Mouse (Mus musculus) heart, postnatal 25 days (tissue): ENCODE data around the gene Npb. TPM values are rescaled to one million over a fixed set of nuclear protein-coding genes. Genes with fewer than 3 reads are reported as not detected.
"Not testable (repeated sequence)": the region's sequence is repeated elsewhere in the genome, so short reads cannot be mapped to it uniquely, and the experiment has no call there.

Experiments used
- DNase-seq: peaks from one replicate; pipeline ENCODE4 v3.0.0; 2022; ENCODE audit warnings: low spot score
- intact Hi-C: fragments of 180-260 bp; cut with DNase I; formaldehyde crosslinking; loops from one replicate; pipeline ENCODE4 v1.15.1; 2025
- total RNA-seq, 2 experiments: library from RNA; stranded (reverse); gene quantifications; 2 replicates each; pipeline ENCODE4 v1.2.3; 2021

Gene Npb
- not detected for total RNA-seq

DNA sequence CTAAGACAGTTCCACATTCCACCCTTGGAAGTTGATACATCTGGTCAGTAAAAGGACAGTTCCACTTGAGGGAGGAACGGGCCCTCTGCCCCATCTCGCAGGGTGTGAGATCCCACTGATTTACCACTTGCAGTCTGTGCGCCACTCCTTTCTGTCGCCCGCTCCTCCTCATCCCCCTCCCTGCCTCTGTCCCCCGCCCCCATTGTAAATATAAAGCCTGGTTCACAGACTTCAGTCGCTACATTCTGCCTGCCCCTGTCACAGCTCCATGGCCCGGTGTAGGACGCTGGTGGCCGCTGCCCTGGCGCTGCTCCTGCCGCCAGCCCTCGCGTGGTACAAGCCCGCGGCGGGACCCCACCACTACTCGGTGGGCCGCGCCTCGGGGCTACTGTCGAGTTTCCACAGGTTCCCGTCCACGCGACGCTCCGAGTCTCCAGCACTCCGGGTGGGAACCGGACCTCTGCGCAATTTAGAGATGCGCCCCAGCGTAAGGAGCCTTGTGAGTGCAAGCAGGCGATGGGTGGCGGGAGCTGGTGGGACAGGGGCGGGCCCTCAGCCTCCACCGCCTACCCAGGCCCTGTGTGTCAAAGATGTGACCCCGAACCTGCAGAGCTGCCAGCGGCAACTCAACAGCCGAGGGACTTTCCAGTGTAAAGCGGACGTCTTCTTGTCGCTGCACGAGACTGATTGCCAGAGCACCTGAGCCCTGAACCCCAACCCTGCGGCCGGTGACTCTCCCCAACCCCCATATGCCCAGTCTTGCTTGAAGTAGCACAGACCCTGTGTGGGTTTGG lies at the start of gene Npb:
Npb (plus strand) TSS at position 237 of the 794 bp plus-strand sequence.
- intact Hi-C loops = no loop called here
- DNase-seq = no peak

DNA sequence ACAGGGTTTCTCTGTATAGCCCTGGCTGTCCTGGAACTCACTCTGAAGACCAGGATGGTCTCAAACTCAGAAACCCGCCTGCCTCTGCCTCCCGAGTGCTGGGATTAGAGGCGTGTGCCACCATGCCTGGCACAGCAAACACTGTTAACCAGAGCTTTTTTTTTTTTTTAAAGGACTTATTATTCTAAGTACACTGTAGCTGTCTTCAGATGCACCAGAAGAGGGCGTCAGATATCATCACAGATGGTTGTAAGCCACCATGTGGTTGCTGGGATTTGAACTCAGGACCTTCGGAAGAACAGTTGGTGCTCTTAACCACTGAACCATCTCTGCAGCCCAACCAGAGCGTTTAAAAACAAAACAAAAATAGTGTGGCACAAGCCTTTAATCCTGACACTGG lies 49.4 kb upstream of the Npb start:
- DNase-seq, intact Hi-C loops: not testable (repeated sequence)

DNA sequence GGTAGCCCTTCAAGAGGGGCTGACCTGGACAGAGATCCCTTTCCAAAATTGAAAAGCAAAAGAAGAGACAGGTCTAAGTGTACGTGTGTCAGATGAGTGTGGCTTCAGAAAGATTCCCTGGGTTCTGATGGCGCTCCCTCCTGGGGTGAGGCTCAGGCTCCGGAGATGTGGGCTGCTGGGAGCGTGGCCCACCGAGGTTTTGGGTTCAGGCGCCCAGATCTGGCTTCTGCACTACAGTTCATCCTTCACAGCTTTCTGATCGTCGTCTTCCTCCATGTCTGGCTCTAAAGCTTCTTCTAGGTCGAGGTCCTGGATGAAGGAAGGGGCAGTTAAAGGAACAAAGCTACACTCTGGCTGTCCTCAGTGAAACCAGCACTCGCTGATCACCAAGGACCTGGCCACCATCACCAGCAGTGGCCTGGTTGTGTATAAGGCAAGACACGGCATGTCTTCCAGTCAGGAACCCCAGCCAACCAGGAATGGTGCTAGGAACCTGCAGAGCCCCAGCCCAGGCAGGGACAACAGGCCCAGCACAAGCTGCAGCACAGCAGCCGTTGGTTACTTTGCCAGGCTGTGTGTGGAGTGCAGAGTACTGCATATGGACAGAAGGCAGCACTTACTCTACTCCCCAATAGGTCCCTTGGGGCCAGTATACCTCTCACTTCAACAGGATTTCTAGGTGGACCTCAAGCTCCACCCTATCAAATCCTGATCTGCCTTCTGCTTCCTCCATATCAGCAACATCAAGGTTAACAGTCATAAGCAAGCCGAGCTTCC lies 47.1 kb upstream of the Npb start:
- intact Hi-C loops = no loop called here
- DNase-seq = no peak

DNA sequence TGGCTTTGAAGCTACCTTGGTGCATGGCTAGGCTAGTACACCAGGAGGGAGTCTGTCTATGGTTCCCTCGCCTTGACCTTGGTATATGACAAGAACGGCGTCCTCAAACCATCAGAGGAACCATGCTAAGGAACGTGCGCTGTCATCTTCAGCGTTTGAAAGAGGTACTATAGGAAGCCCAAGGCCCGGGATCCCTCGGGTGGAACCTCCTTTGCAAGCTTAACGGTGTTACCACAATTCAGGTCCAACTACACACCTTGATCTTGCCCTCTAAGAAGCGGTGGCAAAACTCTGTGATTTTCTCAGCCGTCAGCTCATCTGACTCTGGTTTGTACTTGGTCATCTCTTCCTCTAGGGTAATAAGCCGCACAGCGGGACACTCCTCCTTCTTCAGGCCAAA lies 45.3 kb upstream of the Npb start:
- no peak for DNase-seq
- intact Hi-C loops = no loop called here

DNA sequence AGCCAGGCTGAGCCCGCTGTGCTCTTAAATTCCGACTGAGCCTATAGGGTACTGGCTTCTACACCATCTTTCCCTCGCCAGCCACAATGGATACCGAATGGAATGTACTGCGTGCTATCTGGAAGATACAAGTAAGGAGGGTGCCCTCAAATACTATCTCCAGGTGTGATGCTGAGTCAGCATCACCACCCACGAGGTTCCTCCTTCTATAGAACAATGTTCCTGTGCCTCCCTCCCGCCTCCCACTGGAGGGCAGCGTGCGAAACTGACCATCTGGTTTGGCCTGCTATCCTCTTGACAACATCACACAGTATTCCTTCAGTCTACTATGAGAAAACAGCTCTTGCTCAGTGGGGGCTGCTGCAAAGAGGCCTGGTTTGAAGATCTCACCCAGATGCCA lies 43.2 kb upstream of the Npb start:
- no peak for DNase-seq
- intact Hi-C loops = no loop called here

DNA sequence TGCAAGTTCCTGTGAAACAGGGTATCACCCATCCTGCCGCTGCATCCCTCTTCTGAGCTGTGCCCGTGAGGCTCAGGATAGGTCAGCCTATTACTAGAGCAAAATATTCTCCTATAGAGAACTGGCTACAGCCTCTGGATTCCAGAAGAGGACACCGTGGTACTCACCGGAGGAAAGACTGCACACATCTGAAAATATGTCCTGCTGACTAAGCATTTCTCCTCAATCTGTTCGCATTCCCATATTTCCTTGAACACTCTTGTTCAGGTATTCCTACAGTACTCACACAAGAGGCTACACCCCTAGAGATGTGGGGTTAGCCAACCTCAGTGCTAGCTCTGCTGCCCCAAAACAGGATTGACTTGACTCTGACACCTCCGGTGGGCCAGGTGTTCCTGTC lies 40.0 kb upstream of the Npb start:
- intact Hi-C loops = no loop called here
- no peak for DNase-seq

DNA sequence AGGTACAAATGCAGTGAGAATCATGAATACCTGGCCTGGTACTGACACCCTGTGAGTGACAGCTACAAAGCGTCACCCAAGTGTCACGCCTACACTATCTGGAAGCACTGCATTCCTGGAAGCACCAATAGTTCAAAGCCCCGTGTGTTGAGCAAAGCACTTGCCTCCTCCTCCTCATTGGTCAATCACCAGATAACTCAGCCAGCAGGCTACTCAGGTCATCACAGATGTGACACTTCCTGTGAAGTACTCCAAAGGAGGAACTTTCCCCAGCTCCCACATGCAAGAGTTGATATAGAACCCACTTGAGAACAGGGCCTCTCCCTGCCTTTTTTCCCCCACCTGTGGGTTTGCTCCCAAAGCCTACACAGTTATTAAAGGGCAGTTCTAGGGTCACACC lies 37.2 kb upstream of the Npb start:
- no peak for DNase-seq
- intact Hi-C loops = no loop called here

DNA sequence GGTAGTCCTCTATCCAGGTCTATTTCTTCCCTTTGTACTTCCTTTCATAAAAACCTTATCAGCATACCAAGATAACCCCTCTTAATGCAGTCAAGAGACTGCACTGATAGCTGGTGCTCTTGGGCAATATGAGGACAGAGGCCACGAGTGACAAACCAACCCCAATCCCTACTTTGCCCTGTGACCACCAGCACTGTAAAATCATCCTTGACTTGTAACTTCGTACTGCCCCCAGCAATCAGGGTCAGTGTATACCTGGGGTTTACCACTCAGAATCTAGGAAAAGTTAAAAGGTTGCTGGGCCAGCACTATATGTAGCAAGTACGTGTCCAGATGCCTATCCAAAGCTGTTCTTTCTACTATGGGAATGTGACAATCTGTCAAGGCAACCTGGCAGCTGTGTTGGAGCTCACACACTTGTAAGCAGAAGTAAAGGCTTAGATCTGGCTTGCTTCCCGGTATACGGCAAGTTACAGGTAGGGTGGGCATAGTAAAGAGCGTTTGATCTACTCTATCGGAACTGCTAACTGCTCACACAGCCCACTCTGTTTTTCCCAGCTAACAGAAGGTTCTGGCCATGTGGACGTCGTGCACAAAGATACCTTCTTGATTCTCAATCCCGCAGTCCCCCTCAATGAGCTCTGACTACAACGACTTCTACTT lies 36.4 kb upstream of the Npb start:
- no peak for DNase-seq

DNA sequence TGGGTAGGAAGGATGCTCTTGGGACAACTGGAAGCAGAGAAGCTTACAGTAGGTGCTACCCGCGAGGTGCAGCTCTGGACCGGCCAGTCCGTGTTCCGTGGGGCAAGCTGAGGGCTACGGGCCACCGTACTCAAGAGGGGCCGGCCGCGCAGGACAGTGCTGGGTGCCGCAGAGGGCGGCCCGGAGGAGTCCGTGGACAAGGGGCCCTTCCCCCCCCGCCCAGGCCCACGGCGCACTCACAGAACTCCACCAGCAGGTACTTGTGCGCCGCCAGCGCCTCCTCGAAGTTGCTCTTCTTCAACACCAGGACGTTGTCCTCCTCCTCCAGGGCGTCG lies 35.9 kb upstream of the Npb start:
- no peak for DNase-seq
- intact Hi-C loops = loop anchor here (1.0 kb wide), 1 partner anchor 23 kb away; the partner anchor contains the start of gene Mcrip1

More for the DNA sequence above, 36.4 kb upstream of the Npb start:
- intact Hi-C loops = loop anchor here (1.0 kb wide), 1 partner anchor 23 kb away; the partner anchor contains the start of gene Mcrip1

DNA sequence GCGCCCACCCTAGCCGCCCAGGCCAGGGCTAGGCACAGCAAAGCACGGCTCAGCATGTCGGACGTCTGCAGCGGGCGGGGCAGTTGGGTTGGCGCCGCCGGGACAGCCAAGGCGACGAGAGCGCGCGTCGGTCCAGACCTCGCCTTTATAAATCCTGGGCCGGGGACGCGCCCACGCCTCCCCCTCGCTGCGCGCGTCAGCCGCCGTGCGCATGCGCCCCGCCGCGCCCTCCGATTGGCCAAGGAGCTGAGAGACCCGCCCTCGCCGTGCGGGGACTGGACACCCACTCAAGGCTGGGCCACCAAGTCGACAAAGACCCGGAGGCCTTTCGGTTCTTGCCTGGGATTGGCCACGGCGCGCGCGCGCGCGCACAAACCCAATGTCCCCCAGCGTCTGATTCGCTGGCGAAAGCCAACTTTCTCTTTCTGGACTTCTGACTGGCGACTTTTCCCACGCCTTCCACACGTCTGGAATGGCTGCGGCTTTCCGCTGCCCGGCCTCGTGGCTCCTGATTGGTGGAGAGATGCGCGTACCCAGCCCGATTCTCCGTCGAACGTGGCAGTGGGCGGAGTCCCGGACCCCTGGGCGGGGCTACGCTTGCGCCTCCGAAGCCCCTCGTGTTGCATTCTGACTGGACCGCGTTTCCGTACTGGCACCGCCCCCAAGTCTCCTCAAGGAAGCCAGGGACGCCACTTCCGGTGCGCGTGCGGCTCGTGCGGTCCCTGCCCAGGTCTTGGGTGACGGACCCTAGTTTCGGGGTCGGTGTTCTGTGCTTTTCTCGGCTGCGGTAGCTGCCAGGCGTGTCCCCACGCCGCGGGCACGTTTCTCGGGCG lies 35.3 kb upstream of the Npb start, which contains the start of gene P4hb:
P4hb (minus strand) TSS at position 502 of the 833 bp plus-strand sequence.
- peak; percentile 100 for DNase-seq
- intact Hi-C loops = loop anchor here (1.0 kb wide), 1 partner anchor 24 kb away; the partner anchor contains the start of gene Mcrip1

DNA sequence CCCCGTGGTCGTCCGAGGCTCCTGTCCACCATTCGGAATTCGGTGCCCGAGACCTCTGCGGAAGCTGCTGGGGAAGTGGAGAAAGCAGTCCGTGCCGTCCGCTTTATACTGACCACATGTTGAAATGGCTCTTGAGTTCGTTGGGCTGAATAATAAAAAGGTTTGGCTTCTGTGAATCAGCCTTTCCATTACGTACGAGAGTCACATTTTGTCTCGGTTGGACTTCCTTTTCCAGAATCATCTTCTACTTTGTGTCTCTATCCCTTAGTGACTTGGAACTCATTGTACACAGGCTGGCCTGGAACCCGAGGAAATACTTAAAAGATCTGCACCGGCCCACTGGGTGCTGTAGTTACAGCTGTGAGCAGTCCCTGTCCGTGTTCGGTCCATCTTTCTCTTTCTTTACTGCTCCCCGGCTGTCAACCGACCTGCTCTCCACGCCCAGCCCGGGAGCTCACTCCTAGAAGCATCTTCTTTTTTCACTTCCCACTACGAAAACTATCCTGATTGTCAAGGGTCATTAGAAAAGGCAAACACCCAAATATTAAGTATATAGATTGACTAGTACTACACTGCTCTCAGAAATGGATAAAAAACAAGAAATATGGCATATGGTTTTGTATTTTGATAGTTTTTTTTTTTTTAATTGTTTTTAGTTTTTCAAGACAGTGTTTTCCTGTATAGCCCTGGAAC lies 34.5 kb upstream of the Npb start:
- intact Hi-C loops = no loop called here

DNA sequence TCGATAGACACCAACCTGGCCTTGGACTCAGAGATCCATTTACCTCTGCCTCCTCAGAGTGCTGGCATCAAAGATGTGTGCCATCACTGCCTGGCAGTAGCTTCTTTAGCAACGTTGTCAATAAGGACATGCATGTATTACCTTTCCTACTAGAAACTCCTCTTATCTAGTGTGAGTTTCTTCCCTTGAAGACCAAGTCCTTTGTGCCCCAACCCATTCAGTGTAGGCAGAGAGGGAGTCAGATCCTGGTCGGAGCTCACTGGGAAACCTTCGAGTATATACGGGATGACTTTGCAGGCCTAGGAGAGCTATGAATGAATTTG lies 34.0 kb upstream of the Npb start:
- no peak for DNase-seq
- intact Hi-C loops = no loop called here

More for the DNA sequence above, 34.5 kb upstream of the Npb start:
- no peak for DNase-seq

DNA sequence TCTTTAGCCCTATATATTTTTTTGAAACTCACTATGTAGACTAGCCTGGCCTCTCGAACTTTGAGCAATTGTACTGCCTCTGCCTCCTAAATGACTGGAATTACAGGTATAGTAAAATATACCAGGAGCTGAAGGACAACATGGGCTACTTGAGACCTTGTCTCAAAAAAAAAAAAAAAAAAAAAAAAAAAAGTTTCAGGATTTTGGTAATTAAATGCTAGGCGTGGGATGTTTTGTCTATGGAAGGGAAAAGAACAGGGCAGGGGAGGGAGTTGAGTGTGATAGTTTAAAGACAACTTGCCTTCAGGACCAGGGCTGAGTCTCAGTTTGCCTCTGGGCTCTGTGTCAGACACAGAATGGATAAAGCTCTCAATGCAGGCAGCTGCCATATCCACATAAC lies 33.2 kb upstream of the Npb start:
- intact Hi-C loops = no loop called here
- no peak for DNase-seq

DNA sequence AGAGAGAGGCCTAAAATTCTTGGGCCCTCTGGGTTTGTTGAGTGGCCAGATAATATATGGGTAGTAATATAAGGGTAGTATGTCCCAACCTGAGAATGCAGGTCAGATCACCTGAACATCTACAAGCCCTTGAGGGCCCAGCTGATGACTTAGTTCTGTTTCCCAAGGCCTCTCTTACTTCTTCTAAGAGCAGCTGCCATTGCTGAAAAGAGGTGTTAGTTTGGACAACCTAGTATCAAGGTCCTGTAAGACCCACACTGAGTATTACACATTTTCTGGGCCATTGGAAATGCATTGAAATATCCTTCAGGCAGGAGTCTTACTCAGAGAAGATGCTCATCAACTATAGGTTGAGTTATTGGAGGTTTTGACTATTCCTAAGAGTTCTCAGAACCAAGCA lies 32.3 kb upstream of the Npb start:
- intact Hi-C loops = loop anchor here (2.0 kb wide), 1 partner anchor 59 kb away; no protein-coding TSS in a partner anchor
- DNase-seq = no peak

DNA sequence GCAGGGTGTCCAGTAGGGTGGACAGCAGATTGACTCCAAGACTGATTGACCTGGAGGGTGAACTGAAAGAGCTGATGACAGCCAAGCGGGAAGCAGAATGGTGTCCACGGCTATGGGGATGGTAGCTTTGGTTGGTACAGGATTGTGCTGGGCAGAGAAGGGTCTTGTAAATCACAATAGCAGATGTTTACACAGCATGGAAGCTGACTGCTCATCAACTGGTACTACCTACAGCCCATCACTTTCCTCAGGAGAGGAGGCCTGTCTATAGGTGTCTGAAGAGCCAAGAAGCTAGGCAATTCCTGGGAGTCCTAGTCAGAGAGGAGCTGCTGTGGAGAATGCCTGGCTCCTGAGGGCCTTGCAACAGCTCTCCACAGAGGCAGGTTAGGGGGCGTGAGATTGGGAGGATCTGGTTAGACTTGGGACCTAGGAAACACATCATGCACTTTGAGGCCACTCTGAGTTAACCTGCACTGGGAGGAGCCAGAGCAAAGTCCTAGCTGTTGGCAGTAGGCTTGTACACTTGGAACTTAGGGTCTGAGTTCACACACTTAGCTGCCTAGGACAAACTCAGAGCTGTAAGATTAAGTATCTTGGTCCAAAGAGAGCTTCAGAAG lies 31.8 kb upstream of the Npb start:
- intact Hi-C loops = loop anchor here (2.0 kb wide), 1 partner anchor 60 kb away; no protein-coding TSS in a partner anchor
- no peak for DNase-seq

DNA sequence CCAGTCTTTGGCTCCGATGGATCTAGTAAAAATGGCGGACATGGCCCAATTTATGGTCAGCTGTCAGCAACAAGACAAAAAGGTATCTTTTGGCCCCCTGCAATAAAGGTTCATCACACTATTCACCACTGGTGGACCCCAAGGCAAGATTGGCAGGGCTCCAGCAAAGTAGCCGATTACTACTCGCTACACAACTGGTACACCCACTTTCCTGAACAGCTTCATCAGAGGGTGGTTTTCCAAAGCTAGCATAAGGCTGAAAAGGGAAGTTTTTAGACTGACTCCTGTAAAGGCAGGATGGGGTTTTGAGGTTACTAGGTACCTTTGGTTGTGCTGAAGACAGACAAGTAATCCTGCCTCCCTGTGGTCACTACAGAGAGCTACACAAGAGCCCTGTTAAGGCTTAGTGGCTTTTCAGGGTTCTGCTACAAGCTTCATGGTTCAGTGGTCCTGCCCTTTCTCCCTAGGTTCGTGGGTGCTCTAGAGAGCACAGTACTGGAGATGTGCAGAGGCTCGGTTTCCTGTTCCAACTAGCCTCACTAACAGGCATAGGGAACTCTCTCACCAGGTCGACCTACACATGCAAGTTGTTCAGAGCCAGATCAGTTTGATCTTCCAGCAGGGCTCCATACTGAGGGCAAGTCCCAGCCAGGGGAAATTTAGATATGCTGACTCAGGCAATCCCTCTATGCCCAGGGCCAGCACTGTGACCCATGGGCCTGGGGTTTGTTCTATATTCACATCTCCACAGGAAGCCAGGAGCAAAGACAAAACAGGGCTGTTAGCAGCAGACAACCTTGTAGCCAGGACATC lies 30.9 kb upstream of the Npb start:
- no peak for DNase-seq
- intact Hi-C loops = loop anchor here (2.0 kb wide), 2 partner anchors 35 to 61 kb away; no protein-coding TSS in a partner anchor

DNA sequence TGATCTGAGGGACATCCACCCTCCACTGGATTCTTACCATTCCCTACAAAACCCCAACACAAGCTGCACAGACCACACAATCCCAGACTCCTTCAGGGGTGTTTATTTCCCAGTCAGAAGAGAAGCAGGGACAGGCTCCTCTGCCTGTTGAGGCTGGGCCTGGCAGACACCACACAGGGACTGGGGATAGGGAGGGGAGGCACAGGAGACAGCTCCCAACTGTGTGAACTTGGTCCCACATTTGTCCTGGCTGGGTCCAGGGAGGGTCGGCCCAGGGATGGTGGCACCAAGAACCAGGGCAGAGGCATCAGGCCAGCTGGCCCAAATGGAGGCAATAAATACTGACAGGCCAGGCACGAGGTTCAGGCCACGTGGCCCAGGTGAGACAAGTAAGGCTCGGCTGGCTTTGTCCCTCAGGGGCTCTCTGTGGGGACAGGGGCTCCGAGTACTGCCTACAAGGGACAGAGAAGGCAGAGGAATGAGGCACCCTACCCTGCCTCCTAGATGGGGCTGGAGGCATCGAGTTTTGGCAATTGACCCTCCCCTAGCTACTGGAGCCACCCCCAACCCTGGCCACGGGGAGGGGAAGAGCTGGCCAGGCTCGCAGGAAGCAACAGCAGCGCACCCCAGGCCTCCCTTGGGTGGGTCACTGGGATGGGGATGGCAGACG lies 30.1 kb upstream of the Npb start:
- no peak for DNase-seq
- intact Hi-C loops = loop anchor here (2.0 kb wide), 1 partner anchor 35 kb away; no protein-coding TSS in a partner anchor
